Comparison of ENCODE assay signal across 16 mouse cellular contexts in the genomic region with DNA sequence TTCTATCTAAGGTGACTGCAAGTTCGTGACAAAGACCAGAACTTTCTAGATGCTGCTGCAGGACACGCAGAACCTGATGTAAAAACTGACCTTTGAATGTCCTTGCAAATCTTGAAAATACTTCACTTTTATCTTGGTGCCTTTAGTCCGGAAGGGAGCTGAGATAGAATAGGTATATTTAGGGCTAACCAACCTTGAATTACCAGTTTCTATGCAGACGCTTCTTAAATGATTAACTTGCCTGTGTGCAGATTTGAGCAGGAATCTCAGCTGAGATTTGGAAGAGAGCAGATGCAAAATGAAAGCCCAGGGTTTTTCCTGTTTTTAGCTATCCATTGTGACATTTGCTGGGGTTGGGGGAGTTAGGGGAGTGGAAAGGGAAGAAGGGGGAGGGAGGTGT. TPM values are rescaled to one million over a fixed set of nuclear protein-coding genes. Genes with fewer than 3 reads are reported as not detected.
DNase-seq lines count a peak whose midpoint lies in the region; ATAC-seq and TF ChIP-seq lines count a peak whose summit lies in the region.
"Had no signal": no experiment of that assay in that cellular context is flagged by ENCODE, and none has a peak within 500 bp of the region (broad histone marks: within the 10 kb centered on the region; RNA-seq: fewer than 3 reads in every experiment).

No protein-coding gene starts in this region.

- no peaks in the 10 kb centered on the region for H3K9me3 ChIP-seq in lung, postnatal 0 days (ENCODE audit: low read length)
- H3K9me3 ChIP-seq in liver, embryonic 14.5 days (ENCODE audit: control insufficient read depth, low read length) = no peaks in the 10 kb centered on the region
- H3K9me3 ChIP-seq in midbrain, embryonic 14.5 days (ENCODE audit: control insufficient read depth, low read length) = no peaks in the 10 kb centered on the region
- H3K9me3 ChIP-seq: hindbrain, embryonic 12.5 days; limb, embryonic 10.5 days; midbrain, embryonic 13.5 days had no signal

- no peaks in the 10 kb centered on the region for H3K27me3 ChIP-seq in kidney, adult 2 months (replicated peaks; ENCODE audit: control insufficient read depth, insufficient read depth, low read length)
- H3K27me3 ChIP-seq in lung, postnatal 0 days (replicated peaks; ENCODE audit: insufficient read depth, low read length) = no peaks in the 10 kb centered on the region
- no peaks in the 10 kb centered on the region for H3K27me3 ChIP-seq in liver, embryonic 14.5 days (ENCODE audit: control insufficient read depth, insufficient read depth, low read length)
- H3K27me3 ChIP-seq in midbrain, embryonic 14.5 days (ENCODE audit: control insufficient read depth, insufficient read depth, low read length) = no peaks in the 10 kb centered on the region
- H3K27me3 ChIP-seq: hindbrain, embryonic 12.5 days; midbrain, embryonic 13.5 days had no signal

- no peak overlapping the region for H3K4me3 ChIP-seq in kidney, adult 2 months (ENCODE audit: insufficient read depth, low read depth, low read length)
- H3K4me3 ChIP-seq in lung, postnatal 0 days (ENCODE audit: low read depth, low read length) = no peak overlapping the region
- H3K4me3 ChIP-seq in lung, adult 2 months (replicated peaks; ENCODE audit: extremely low read depth, low read depth, low read length) = no peak overlapping the region
- H3K4me3 ChIP-seq in liver, embryonic 14.5 days (ENCODE audit: insufficient read depth in 1 of 2, low read depth in 2 of 2, low read length in 2 of 2) = no peak overlapping the region
- H3K4me3 ChIP-seq in midbrain, embryonic 14.5 days (replicated peaks; ENCODE audit: low read depth, low read length) = no peak overlapping the region
- H3K4me3 ChIP-seq: gastrocnemius, adult 2 months; hindbrain, embryonic 12.5 days; limb, embryonic 10.5 days; midbrain, embryonic 13.5 days had no signal

- H3K36me3 ChIP-seq in kidney, adult 2 months (ENCODE audit: control insufficient read depth, insufficient read depth, low read length) = no peaks in the 10 kb centered on the region; the same call in 1 of the 2 replicates
- no peaks in the 10 kb centered on the region for H3K36me3 ChIP-seq in lung, postnatal 0 days (ENCODE audit: insufficient read depth, low read length)
- H3K36me3 ChIP-seq in liver, embryonic 14.5 days (replicated peaks; ENCODE audit: control insufficient read depth, insufficient read depth, low read depth) = no peaks in the 10 kb centered on the region
- no peaks in the 10 kb centered on the region for H3K36me3 ChIP-seq in midbrain, embryonic 14.5 days (ENCODE audit: control insufficient read depth, insufficient read depth, low read length)
- H3K36me3 ChIP-seq: hindbrain, embryonic 12.5 days; limb, embryonic 10.5 days; midbrain, embryonic 13.5 days had no signal

- no peak for TF ChIP-seq EP300 in lung, postnatal 0 days (IDR thresholded peaks at IDR 0.05)
- no peak for TF ChIP-seq EP300 in liver, embryonic 14.5 days (IDR thresholded peaks at IDR 0.05; ENCODE audit: low read depth)

- TF ChIP-seq POLR2A in kidney, adult 2 months (IDR thresholded peaks at IDR 0.05; ENCODE audit: low read depth, low read length) = no peak
- no peak for TF ChIP-seq POLR2A in lung, adult 2 months (IDR thresholded peaks at IDR 0.05; ENCODE audit: borderline replicate concordance, extremely low read depth, low read depth, low read length)

- H3K9ac ChIP-seq in lung, postnatal 0 days (replicated peaks; ENCODE audit: low read depth) = no peak overlapping the region
- no peak overlapping the region for H3K9ac ChIP-seq in liver, embryonic 14.5 days (replicated peaks)
- H3K9ac ChIP-seq in midbrain, embryonic 14.5 days (replicated peaks; ENCODE audit: low read length) = no peak overlapping the region
- H3K9ac ChIP-seq: forebrain, postnatal 0 days; hindbrain, embryonic 12.5 days; midbrain, embryonic 13.5 days had no signal

- H3K27ac ChIP-seq in kidney, adult 2 months (ENCODE audit: insufficient read depth, low read depth, low read length) = peak overlapping the region; percentile 32; the same call in 1 of the 2 replicates
- H3K27ac ChIP-seq in lung, postnatal 0 days (ENCODE audit: low read length) = peak overlapping the region; percentile 51; the same call in 1 of the 2 replicates
- H3K27ac ChIP-seq in liver, embryonic 14.5 days = no peak overlapping the region
- no peak overlapping the region for H3K27ac ChIP-seq in midbrain, embryonic 14.5 days (replicated peaks; ENCODE audit: low read depth, low read length)
- H3K27ac ChIP-seq: gastrocnemius, adult 2 months; hindbrain, embryonic 12.5 days; limb, embryonic 10.5 days; macrophage; midbrain, embryonic 13.5 days had no signal

- no peak overlapping the region for H3K4me2 ChIP-seq in lung, postnatal 0 days (replicated peaks; ENCODE audit: low read depth, low read length)
- H3K4me2 ChIP-seq in liver, embryonic 14.5 days (ENCODE audit: low read depth) = peak overlapping the region; percentile 34
- H3K4me2 ChIP-seq in midbrain, embryonic 14.5 days (ENCODE audit: low read length) = no peak overlapping the region
- H3K4me2 ChIP-seq: hindbrain, embryonic 12.5 days; midbrain, embryonic 13.5 days had no signal

- peaks cover 15% of the 10 kb centered on the region for H3K4me1 ChIP-seq in kidney, adult 2 months (ENCODE audit: control insufficient read depth, insufficient read depth, low read length)
- no peaks in the 10 kb centered on the region; the same call in 1 of the 2 replicates for H3K4me1 ChIP-seq in lung, postnatal 0 days (ENCODE audit: insufficient read depth, low read depth, low read length)
- H3K4me1 ChIP-seq in lung, adult 2 months (ENCODE audit: control insufficient read depth, insufficient read depth, low read length) = peaks cover 2% of the 10 kb centered on the region; the same call in 1 of the 2 replicates
- peaks cover 3 to 21% of the 10 kb centered on the region in 2 experiments; a peak in 3 of 4 replicates for H3K4me1 ChIP-seq in liver, embryonic 14.5 days (replicated peaks; ENCODE audit: control insufficient read depth in 2 of 2, insufficient read depth in 2 of 2, low read length in 1 of 2)
- no peaks in the 10 kb centered on the region for H3K4me1 ChIP-seq in midbrain, embryonic 14.5 days (ENCODE audit: control insufficient read depth, insufficient read depth, low read length)
- H3K4me1 ChIP-seq: hindbrain, embryonic 12.5 days; limb, embryonic 10.5 days; midbrain, embryonic 13.5 days had no signal

- no peak for TF ChIP-seq CTCF in kidney, adult 2 months (conservative IDR thresholded peaks at IDR 0.05; ENCODE audit: insufficient read depth, insufficient read length, low read depth, low read length)
- TF ChIP-seq CTCF in lung, postnatal 0 days (IDR thresholded peaks at IDR 0.05) = no peak
- no peak for TF ChIP-seq CTCF in lung, adult 2 months (IDR thresholded peaks at IDR 0.05; ENCODE audit: insufficient read depth, low read length)
- TF ChIP-seq CTCF in liver, embryonic 14.5 days (IDR thresholded peaks at IDR 0.05; ENCODE audit: low read depth) = no peak

- DNase-seq in kidney, adult 2 months = peak; percentile 44
- DNase-seq in kidney, postnatal 4 days = no peak
- peak; percentile 37 for DNase-seq in lung, postnatal 0 days (ENCODE audit: low spot score)
- no peak for DNase-seq in lung, adult 2 months
- DNase-seq in liver, embryonic 14.5 days (ENCODE audit: low read depth in 3 of 3, low spot score in 3 of 3) = no peak
- no peak for DNase-seq in embryo, embryonic 9.5 days (ENCODE audit: extremely low spot score)
- DNase-seq in midbrain, embryonic 14.5 days = no peak
- DNase-seq in thymus, postnatal 36 days = no peak
- DNase-seq: cerebellum, postnatal 36 days; forebrain, postnatal 0 days; gastrocnemius, adult 2 months; heart, adult 11 months had no signal

- ATAC-seq in lung, postnatal 0 days = peak; percentile 23; the same call in 1 of the 2 replicates
- ATAC-seq in liver, embryonic 14.5 days (ENCODE audit: insufficient read depth) = no peak
- ATAC-seq in midbrain, embryonic 14.5 days (ENCODE audit: low FRiP score, low TSS enrichment) = no peak
- ATAC-seq: forebrain, postnatal 0 days; midbrain, embryonic 13.5 days had no signal

- WGBS in kidney, adult 2 months = 33% methylated on average over 4 of the region's 4 CpGs
- WGBS in lung, postnatal 0 days = 54% methylated on average over 4 of the region's 4 CpGs
- 62% methylated on average over 4 of the region's 4 CpGs for WGBS in lung, adult 2 months
- 42% methylated on average over 4 of the region's 4 CpGs for WGBS in liver, embryonic 14.5 days (ENCODE audit: insufficient replicate concordance)
- 91% methylated on average over 4 of the region's 4 CpGs for WGBS in midbrain, embryonic 14.5 days

RNA-seq across cellular contexts. Expression of gene Uhrf1bp1l, which starts 24.3 kb away (rescaled TPM):
- polyA plus RNA-seq in kidney, adult 2 months (2012; rRNA removed) = 24.3 and 25.9 TPM in 2 replicates
- 34.6 and 38.7 TPM in 2 replicates for polyA plus RNA-seq in lung, postnatal 0 days (2015; fragmentation: Nextera tagmentation; extraction: Ambion mirVana)
- 20.5 and 27.3 TPM in 2 replicates for polyA plus RNA-seq in lung, adult 2 months (2012; rRNA removed)
- polyA plus RNA-seq in liver, embryonic 14.5 days (2012; rRNA removed) = 5.7 and 9.6 TPM in 2 replicates
- polyA plus RNA-seq in liver, embryonic 14.5 days (2014; fragmentation: Nextera tagmentation; extraction: Ambion mirVana) = 9.4 and 9.6 TPM in 2 replicates
- 31.9 and 37.9 TPM in 2 replicates for polyA plus RNA-seq in midbrain, embryonic 14.5 days (2014; fragmentation: Nextera tagmentation; extraction: Ambion mirVana)

RNA-seq across cellular contexts. Expression of gene Actr6, which starts 37.0 kb away (rescaled TPM):
- polyA plus RNA-seq in kidney, adult 2 months (2012; rRNA removed) = 1.7 and 3.0 TPM in 2 replicates
- polyA plus RNA-seq in lung, postnatal 0 days (2015; fragmentation: Nextera tagmentation; extraction: Ambion mirVana) = 20.3 TPM in 2 replicates
- 0.71 and 1.7 TPM in 2 replicates for polyA plus RNA-seq in lung, adult 2 months (2012; rRNA removed)
- 3.1 and 6.3 TPM in 2 replicates for polyA plus RNA-seq in liver, embryonic 14.5 days (2012; rRNA removed)
- 17.1 and 19.2 TPM in 2 replicates for polyA plus RNA-seq in liver, embryonic 14.5 days (2014; fragmentation: Nextera tagmentation; extraction: Ambion mirVana)
- polyA plus RNA-seq in midbrain, embryonic 14.5 days (2014; fragmentation: Nextera tagmentation; extraction: Ambion mirVana) = 53.8 and 63.0 TPM in 2 replicates

Comparison
In these comparisons a context has a peak if more than half of its experiments do, and no peak if none do; other contexts are left out.
1. DNase-seq: peak in kidney, adult 2 months (single experiment) and lung, postnatal 0 days (single experiment); none in kidney, postnatal 4 days (0 of 2), lung, adult 2 months (single experiment), liver, embryonic 14.5 days (0 of 3), embryo, embryonic 9.5 days (single experiment), midbrain, embryonic 14.5 days (single experiment) and thymus, postnatal 36 days (0 of 2).
2. H3K27ac ChIP-seq: peak in kidney, adult 2 months (single experiment) and lung, postnatal 0 days (single experiment); none in liver, embryonic 14.5 days (single experiment) and midbrain, embryonic 14.5 days (single experiment).